Mouse (Mus musculus): Measurements from ENCODE around the gene Gfm2. TPM values are rescaled to one million over a fixed set of nuclear protein-coding genes. Genes with fewer than 3 reads are reported as not detected.
A peak's percentile ranks its signal among the peaks of the same experiment; 100 is the strongest.

Gfm2 gene
- polyA plus RNA-seq, 1 experiment from 2014 or later, result 37.8 TPM

- no peaks in the 10 kb centered on the region for H3K36me3 ChIP-seq (ENCODE audit: control insufficient read depth, insufficient read depth, low read length)
- H3K9ac ChIP-seq (ENCODE audit: low read depth, low read length), result no peak overlapping the region
- peak overlapping the region; percentile 80; the same call in 1 of the 2 replicates for H3K27ac ChIP-seq (ENCODE audit: low read length)
- ATAC-seq, result peak; percentile 80
- peaks cover 10% of the 10 kb centered on the region; the same call in 1 of the 2 replicates for H3K4me1 ChIP-seq (ENCODE audit: control insufficient read depth, insufficient read depth, low read length)
- 61% methylated on average over 2 of the region's 2 CpGs for WGBS
- no peaks in the 10 kb centered on the region for H3K27me3 ChIP-seq (replicated peaks; ENCODE audit: control insufficient read depth, insufficient read depth, low read length)
- no peak overlapping the region for H3K4me3 ChIP-seq (ENCODE audit: low read length)
- no peaks in the 10 kb centered on the region for H3K9me3 ChIP-seq (ENCODE audit: control insufficient read depth, low read length)
- H3K4me2 ChIP-seq (ENCODE audit: low read depth, low read length), result no peak overlapping the region
These were observed 46.4 kb downstream of the Gfm2 start for GRCm38 (mm10) chr13:97184168-97184567.

- ATAC-seq, result peak; percentile 49
These were observed 46.9 kb downstream of the Gfm2 start for GRCm38 (mm10) chr13:97184656-97185055.

GRCm38 (mm10) chr13:97186346-97186745 lies 48.6 kb downstream of the Gfm2 start:
- Histone ChIP-seq H3K4me3 (ENCODE audit: low read length) (no peak overlapping the region), H3K4me2 (ENCODE audit: low read depth, low read length) (no peak overlapping the region), H3K4me1 (ENCODE audit: control insufficient read depth, insufficient read depth, low read length) (peaks cover 10% of the 10 kb centered on the region; the same call in 1 of the 2 replicates), H3K9ac (ENCODE audit: low read depth, low read length) (no peak overlapping the region), H3K36me3 (ENCODE audit: control insufficient read depth, insufficient read depth, low read length) (no peaks in the 10 kb centered on the region), H3K27ac (ENCODE audit: low read length) (no peak overlapping the region), H3K27me3 (replicated peaks; ENCODE audit: control insufficient read depth, insufficient read depth, low read length) (no peaks in the 10 kb centered on the region), H3K9me3 (ENCODE audit: control insufficient read depth, low read length) (no peaks in the 10 kb centered on the region)
- WGBS, result 82% methylated on average over 4 of the region's 4 CpGs
- ATAC-seq, result no peak

More at GRCm38 (mm10) chr13:97184656-97185055, 46.9 kb downstream of the Gfm2 start:
- 23% methylated on average over 5 of the region's 5 CpGs for WGBS
- Histone ChIP-seq H3K4me3 (ENCODE audit: low read length) (no peak overlapping the region), H3K27ac (ENCODE audit: low read length) (peak overlapping the region; percentile 80), H3K27me3 (replicated peaks; ENCODE audit: control insufficient read depth, insufficient read depth, low read length) (no peaks in the 10 kb centered on the region), H3K9me3 (ENCODE audit: control insufficient read depth, low read length) (no peaks in the 10 kb centered on the region), H3K36me3 (ENCODE audit: control insufficient read depth, insufficient read depth, low read length) (no peaks in the 10 kb centered on the region), H3K9ac (ENCODE audit: low read depth, low read length) (peak overlapping the region; percentile 46; the same call in 1 of the 2 replicates), H3K4me1 (ENCODE audit: control insufficient read depth, insufficient read depth, low read length) (peaks cover 10% of the 10 kb centered on the region; the same call in 1 of the 2 replicates), H3K4me2 (ENCODE audit: low read depth, low read length) (no peak overlapping the region)

GRCm38 (mm10) chr13:97187693-97188092 lies 50.0 kb downstream of the Gfm2 start:
- 82% methylated on average over 5 of the region's 5 CpGs for WGBS
- Histone ChIP-seq H3K9ac (ENCODE audit: low read depth, low read length) (no peak overlapping the region), H3K9me3 (ENCODE audit: control insufficient read depth, low read length) (no peaks in the 10 kb centered on the region), H3K27me3 (replicated peaks; ENCODE audit: control insufficient read depth, insufficient read depth, low read length) (no peaks in the 10 kb centered on the region), H3K4me2 (ENCODE audit: low read depth, low read length) (no peak overlapping the region), H3K27ac (ENCODE audit: low read length) (no peak overlapping the region), H3K4me3 (ENCODE audit: low read length) (no peak overlapping the region), H3K36me3 (ENCODE audit: control insufficient read depth, insufficient read depth, low read length) (no peaks in the 10 kb centered on the region), H3K4me1 (ENCODE audit: control insufficient read depth, insufficient read depth, low read length) (peaks cover 10% of the 10 kb centered on the region; the same call in 1 of the 2 replicates)
- ATAC-seq, result no peak

GRCm38 (mm10) chr13:97192649-97193048 lies 54.9 kb downstream of the Gfm2 start:
- Histone ChIP-seq H3K4me3 (ENCODE audit: low read length) (no peak overlapping the region), H3K4me2 (ENCODE audit: low read depth, low read length) (no peak overlapping the region)
- WGBS, result 89% methylated on average over 11 of the region's 11 CpGs

GRCm38 (mm10) chr13:97193420-97193819 lies 55.7 kb downstream of the Gfm2 start:
- H3K4me1 ChIP-seq (ENCODE audit: control insufficient read depth, insufficient read depth, low read length), result peaks cover 13% of the 10 kb centered on the region
- 49% methylated on average over 7 of the region's 7 CpGs for WGBS
- H3K4me3 ChIP-seq (ENCODE audit: low read length), result no peak overlapping the region
- no peaks in the 10 kb centered on the region for H3K9me3 ChIP-seq (ENCODE audit: control insufficient read depth, low read length)
- H3K9ac ChIP-seq (ENCODE audit: low read depth, low read length), result no peak overlapping the region
- ATAC-seq, result no peak
- no peak overlapping the region for H3K4me2 ChIP-seq (ENCODE audit: low read depth, low read length)
- no peaks in the 10 kb centered on the region for H3K27me3 ChIP-seq (replicated peaks; ENCODE audit: control insufficient read depth, insufficient read depth, low read length)
- no peaks in the 10 kb centered on the region for H3K36me3 ChIP-seq (ENCODE audit: control insufficient read depth, insufficient read depth, low read length)
- H3K27ac ChIP-seq (ENCODE audit: low read length), result no peak overlapping the region

More at GRCm38 (mm10) chr13:97192649-97193048, 54.9 kb downstream of the Gfm2 start:
- no peaks in the 10 kb centered on the region for H3K9me3 ChIP-seq (ENCODE audit: control insufficient read depth, low read length)
- no peaks in the 10 kb centered on the region for H3K27me3 ChIP-seq (replicated peaks; ENCODE audit: control insufficient read depth, insufficient read depth, low read length)
- no peak overlapping the region for H3K27ac ChIP-seq (ENCODE audit: low read length)
- H3K4me1 ChIP-seq (ENCODE audit: control insufficient read depth, insufficient read depth, low read length), result peaks cover 13% of the 10 kb centered on the region
- no peak overlapping the region for H3K9ac ChIP-seq (ENCODE audit: low read depth, low read length)
- no peak for ATAC-seq
- no peaks in the 10 kb centered on the region for H3K36me3 ChIP-seq (ENCODE audit: control insufficient read depth, insufficient read depth, low read length)

- Histone ChIP-seq H3K27me3 (replicated peaks; ENCODE audit: control insufficient read depth, insufficient read depth, low read length) (no peaks in the 10 kb centered on the region), H3K27ac (ENCODE audit: low read length) (no peak overlapping the region), H3K4me3 (ENCODE audit: low read length) (peak overlapping the region; percentile 6; the same call in 1 of the 2 replicates), H3K4me2 (ENCODE audit: low read depth, low read length) (peak overlapping the region; percentile 73), H3K9ac (ENCODE audit: low read depth, low read length) (no peak overlapping the region), H3K36me3 (ENCODE audit: control insufficient read depth, insufficient read depth, low read length) (no peaks in the 10 kb centered on the region), H3K9me3 (ENCODE audit: control insufficient read depth, low read length) (no peaks in the 10 kb centered on the region), H3K4me1 (ENCODE audit: control insufficient read depth, insufficient read depth, low read length) (peaks cover 15% of the 10 kb centered on the region)
- ATAC-seq, result no peak
- WGBS, result 75% methylated on average over 12 of the region's 12 CpGs
These were observed 58.6 kb downstream of the Gfm2 start for GRCm38 (mm10) chr13:97196186-97196924.

- H3K4me2 ChIP-seq (ENCODE audit: low read depth, low read length), result peak overlapping the region; percentile 73
These were observed 59.1 kb downstream of the Gfm2 start for GRCm38 (mm10) chr13:97196925-97197218.

GRCm38 (mm10) chr13:97197932-97198562 lies 60.3 kb downstream of the Gfm2 start, which contains the start of gene Hexb:
TSS of gene Hexb (minus strand) at chr13:97198357.
- H3K27ac ChIP-seq (ENCODE audit: low read length), result peak within 1 kb of the TSS; percentile 91
- under 1% methylated on average over 45 of the region's 45 CpGs for WGBS
- H3K4me1 ChIP-seq (ENCODE audit: control insufficient read depth, insufficient read depth, low read length), result peaks cover 15% of the 10 kb centered on the region
- H3K4me3 ChIP-seq (ENCODE audit: low read length), result peak within 1 kb of the TSS; percentile 78
- peak within 1 kb of the TSS; percentile 85 for H3K9ac ChIP-seq (ENCODE audit: low read depth, low read length)
- H3K4me2 ChIP-seq (ENCODE audit: low read depth, low read length), result peak within 1 kb of the TSS; percentile 73
- no peaks in the 10 kb centered on the region for H3K27me3 ChIP-seq (replicated peaks; ENCODE audit: control insufficient read depth, insufficient read depth, low read length)
- no peaks in the 10 kb centered on the region for H3K9me3 ChIP-seq (ENCODE audit: control insufficient read depth, low read length)
- H3K36me3 ChIP-seq (ENCODE audit: control insufficient read depth, insufficient read depth, low read length), result no peaks in the 10 kb centered on the region
- peak; percentile 97 for ATAC-seq

More at GRCm38 (mm10) chr13:97196925-97197218, 59.1 kb downstream of the Gfm2 start:
- H3K9me3 ChIP-seq (ENCODE audit: control insufficient read depth, low read length), result no peaks in the 10 kb centered on the region
- peaks cover 15% of the 10 kb centered on the region for H3K4me1 ChIP-seq (ENCODE audit: control insufficient read depth, insufficient read depth, low read length)
- 79% methylated on average over 2 of the region's 2 CpGs for WGBS
- peak overlapping the region; percentile 78 for H3K4me3 ChIP-seq (ENCODE audit: low read length)
- no peak for ATAC-seq
- no peaks in the 10 kb centered on the region for H3K27me3 ChIP-seq (replicated peaks; ENCODE audit: control insufficient read depth, insufficient read depth, low read length)
- H3K27ac ChIP-seq (ENCODE audit: low read length), result no peak overlapping the region
- no peak overlapping the region for H3K9ac ChIP-seq (ENCODE audit: low read depth, low read length)
- no peaks in the 10 kb centered on the region for H3K36me3 ChIP-seq (ENCODE audit: control insufficient read depth, insufficient read depth, low read length)
